Mouse (Mus musculus) adrenal gland, postnatal 10 days (tissue): ENCODE results near the gene Ndfip2. TPM values are rescaled to one million over a fixed set of nuclear protein-coding genes. Genes with fewer than 3 reads are reported as not detected.

Experiments used
- DNase-seq: peaks from one replicate; pipeline ENCODE4 v3.0.0; 2021; ENCODE audit warnings: mixed read lengths
- total RNA-seq, 2 experiments: library from RNA; stranded (reverse); gene quantifications; 2 replicates each; pipeline ENCODE4 v1.2.3; 2021

Ndfip2 gene
- total RNA-seq, 2 experiments from 2014 or later: 32.8 to 34.3 TPM

- DNase-seq: no peak
Observed at GRCm38 (mm10) chr14:105284062-105284461, 25.7 kb downstream of the Ndfip2 start.

GRCm38 (mm10) chr14:105287557-105287956 lies 29.2 kb downstream of the Ndfip2 start:
- no peak for DNase-seq

GRCm38 (mm10) chr14:105287972-105288371 lies 29.6 kb downstream of the Ndfip2 start:
- no peak for DNase-seq

GRCm38 (mm10) chr14:105288529-105288928 lies 30.2 kb downstream of the Ndfip2 start:
- no peak for DNase-seq

GRCm38 (mm10) chr14:105292139-105292538 lies 33.8 kb downstream of the Ndfip2 start:
- no peak for DNase-seq

GRCm38 (mm10) chr14:105293777-105294176 lies 35.4 kb downstream of the Ndfip2 start:
- DNase-seq: no peak

GRCm38 (mm10) chr14:105295820-105296582 lies 37.6 kb downstream of the Ndfip2 start:
- DNase-seq: no peak

GRCm38 (mm10) chr14:105299744-105300255 lies 41.4 kb downstream of the Ndfip2 start:
- DNase-seq: no peak

- DNase-seq: no peak
Observed at GRCm38 (mm10) chr14:105300551-105300950, 42.2 kb downstream of the Ndfip2 start.

GRCm38 (mm10) chr14:105302708-105303107 lies 44.3 kb downstream of the Ndfip2 start:
- no peak for DNase-seq

- DNase-seq: no peak
Observed at GRCm38 (mm10) chr14:105307716-105308115, 49.3 kb downstream of the Ndfip2 start.

GRCm38 (mm10) chr14:105312366-105312765 lies 54.0 kb downstream of the Ndfip2 start:
- no peak for DNase-seq

- no peak for DNase-seq
Observed at GRCm38 (mm10) chr14:105312944-105313343, 54.6 kb downstream of the Ndfip2 start.

- peak; percentile 41 for DNase-seq
Observed at GRCm38 (mm10) chr14:105313877-105314276, 55.5 kb downstream of the Ndfip2 start.

GRCm38 (mm10) chr14:105321712-105322111 lies 63.3 kb downstream of the Ndfip2 start:
- no peak for DNase-seq

- no peak for DNase-seq
Observed at GRCm38 (mm10) chr14:105322829-105323228, 64.5 kb downstream of the Ndfip2 start.

GRCm38 (mm10) chr14:105323448-105323847 lies 65.1 kb downstream of the Ndfip2 start:
- DNase-seq: no peak

GRCm38 (mm10) chr14:105328397-105329302 lies 70.3 kb downstream of the Ndfip2 start:
- DNase-seq: peak; percentile 78

- no peak for DNase-seq
Observed at GRCm38 (mm10) chr14:105333475-105334094, 75.2 kb downstream of the Ndfip2 start.

GRCm38 (mm10) chr14:105341765-105342164 lies 83.4 kb downstream of the Ndfip2 start:
- no peak for DNase-seq

GRCm38 (mm10) chr14:105354121-105354520 lies 95.7 kb downstream of the Ndfip2 start:
- DNase-seq: no peak
